8 mouse cellular contexts compared by ENCODE assay signal in genomic region chr2:75938117-75939063, GRCm38 (mm10). TPM values are rescaled to one million over a fixed set of nuclear protein-coding genes. Genes with fewer than 3 reads are reported as not detected.
DNase-seq lines count a peak whose midpoint lies in the region; ATAC-seq and TF ChIP-seq lines count a peak whose summit lies in the region.

TSS of gene Ttc30b (minus strand) at chr2:75938585.

- peak; percentile 87 for ATAC-seq in limb, embryonic 13.5 days (ENCODE audit: low FRiP score, low read depth)
- peak; percentile 93 for ATAC-seq in midbrain, embryonic 15.5 days (replicated peaks)

- peaks cover 7% of the 10 kb centered on the region for H3K4me1 ChIP-seq in bone marrow macrophage, adult 2 months (ENCODE audit: control insufficient read depth, insufficient read depth, low read length)
- H3K4me1 ChIP-seq in embryonic fibroblast, embryonic 13.5 days (ENCODE audit: control insufficient read depth, insufficient read depth, low read length): no peaks in the 10 kb centered on the region
- peaks cover 38% of the 10 kb centered on the region for H3K4me1 ChIP-seq in limb, embryonic 13.5 days
- H3K4me1 ChIP-seq in midbrain, embryonic 15.5 days: peaks cover 8% of the 10 kb centered on the region

- TF ChIP-seq CTCF in bone marrow macrophage, adult 2 months (IDR thresholded peaks at IDR 0.05; ENCODE audit: low read depth, low read length): no peak
- no peak for TF ChIP-seq CTCF in embryonic fibroblast, embryonic 13.5 days (IDR thresholded peaks at IDR 0.05; ENCODE audit: borderline replicate concordance, insufficient read depth, low read length)

- 3% methylated on average over 42 of the region's 42 CpGs for WGBS in limb, embryonic 13.5 days
- WGBS in midbrain, embryonic 15.5 days: 3% methylated on average over 42 of the region's 42 CpGs

- peak within 1 kb of the TSS; percentile 64 for H3K4me3 ChIP-seq in bone marrow macrophage, adult 2 months (ENCODE audit: insufficient read depth, low read length)
- peak within 1 kb of the TSS; percentile 56 for H3K4me3 ChIP-seq in embryonic fibroblast, embryonic 13.5 days (ENCODE audit: insufficient read depth, low read length)
- H3K4me3 ChIP-seq in limb, embryonic 13.5 days: peak within 1 kb of the TSS; percentile 51
- H3K4me3 ChIP-seq in midbrain, embryonic 15.5 days: peak within 1 kb of the TSS; percentile 51

- DNase-seq in 3T3-L1 (ENCODE audit: low read depth, low spot score): peak; percentile 90
- peak; percentile 68 to 86 for DNase-seq in heart, adult 9 months (ENCODE audit: low spot score in 2 of 2)
- DNase-seq in kidney, adult 9 months: peak; percentile 88
- DNase-seq in spleen, adult 18-20 months: peak; percentile 33 to 60

- peak within 1 kb of the TSS; percentile 62 for H3K9ac ChIP-seq in limb, embryonic 13.5 days
- peak within 1 kb of the TSS; percentile 54 for H3K9ac ChIP-seq in midbrain, embryonic 15.5 days

- no peak for TF ChIP-seq POLR2A in bone marrow macrophage, adult 2 months (IDR thresholded peaks at IDR 0.05; ENCODE audit: borderline replicate concordance, low read depth, low read length)
- TF ChIP-seq POLR2A in embryonic fibroblast, embryonic 13.5 days (IDR thresholded peaks at IDR 0.05; ENCODE audit: low read depth, low read length): peak; percentile 36

- no peaks in the 10 kb centered on the region for H3K27me3 ChIP-seq in limb, embryonic 13.5 days
- H3K27me3 ChIP-seq in midbrain, embryonic 15.5 days (replicated peaks): 0 out of 2 replicates have a peak, but pooled peaks cover 2% of the 10 kb centered on the region

- H3K4me2 ChIP-seq in limb, embryonic 13.5 days (replicated peaks): peak within 1 kb of the TSS; percentile 67
- H3K4me2 ChIP-seq in midbrain, embryonic 15.5 days: peak within 1 kb of the TSS; percentile 52

- H3K27ac ChIP-seq in bone marrow macrophage, adult 2 months (ENCODE audit: insufficient read depth, low read depth, low read length): peak within 1 kb of the TSS; percentile 60
- peak within 1 kb of the TSS; percentile 91 for H3K27ac ChIP-seq in embryonic fibroblast, embryonic 13.5 days (ENCODE audit: insufficient read depth, low read length)
- peak within 1 kb of the TSS; percentile 89 for H3K27ac ChIP-seq in limb, embryonic 13.5 days
- peak within 1 kb of the TSS; percentile 84 for H3K27ac ChIP-seq in midbrain, embryonic 15.5 days

- no peaks in the 10 kb centered on the region for H3K36me3 ChIP-seq in limb, embryonic 13.5 days
- no peaks in the 10 kb centered on the region for H3K36me3 ChIP-seq in midbrain, embryonic 15.5 days (replicated peaks)

- no peaks in the 10 kb centered on the region for H3K9me3 ChIP-seq in limb, embryonic 13.5 days
- no peaks in the 10 kb centered on the region for H3K9me3 ChIP-seq in midbrain, embryonic 15.5 days

RNA-seq across cellular contexts. Expression of gene Ttc30b, which starts in this region (rescaled TPM):
- polyA plus RNA-seq in bone marrow macrophage, adult 2 months (2012; ENCODE audit: insufficient read depth, insufficient read length, missing spikeins): 5.5 and 7.1 TPM in 2 replicates
- polyA plus RNA-seq in embryonic fibroblast, embryonic 13.5 days (2011; ENCODE audit: insufficient read length, low read depth, missing spikeins): 5.5 and 8.8 TPM in 2 replicates
- 10.3 TPM in 2 replicates for polyA plus RNA-seq in limb, embryonic 13.5 days (2015; fragmentation: Nextera tagmentation; extraction: Ambion mirVana)
- 20.2 and 21.2 TPM in 2 replicates for polyA plus RNA-seq in midbrain, embryonic 15.5 days (2015; fragmentation: Nextera tagmentation; extraction: Ambion mirVana)

Comparison
In these comparisons a context has a peak if more than half of its experiments do, and no peak if none do; other contexts are left out.
1. Peak in every context shown above with its lines: DNase-seq, ATAC-seq, H3K4me3 ChIP-seq and H3K27ac ChIP-seq.